Mouse (Mus musculus) intestine, embryonic 16.5 days (tissue): ENCODE measurements around the gene Emg1. TPM values are rescaled to one million over a fixed set of nuclear protein-coding genes. Genes with fewer than 3 reads are reported as not detected.

Source experiments
- ATAC-seq: fragments of 200-750 bp; cut with Nextera tagmentation; 2 replicates; pipeline ENCODE4 v1.8.0; 2017; ENCODE audit warnings: moderate TSS enrichment, moderate library complexity
- H3K27ac ChIP-seq: fragments of 300-500 bp; sonication (generic); 2 replicates; pipeline ENCODE4 v1.5.1; 2014; ENCODE audit warnings: mild to moderate bottlenecking, low read length
- H3K27me3 ChIP-seq: fragments of 300-500 bp; sonication (generic); replicated peaks from 2 replicates; pipeline ENCODE4 v1.6.1; 2014; ENCODE audit warnings: low read length, control low read depth, mixed read lengths; ENCODE audit not compliant: control insufficient read depth, insufficient read depth
- H3K36me3 ChIP-seq: fragments of 300-500 bp; sonication (generic); 2 replicates; pipeline ENCODE4 v1.6.1; 2014; ENCODE audit warnings: low read length, control low read depth; ENCODE audit not compliant: control insufficient read depth, insufficient read depth
- H3K4me1 ChIP-seq: fragments of 300-500 bp; sonication (generic); 2 replicates; pipeline ENCODE4 v1.6.1; 2014; ENCODE audit warnings: low read length, control low read depth, mixed read lengths; ENCODE audit not compliant: control insufficient read depth, insufficient read depth
- H3K4me2 ChIP-seq: fragments of 300-500 bp; sonication (generic); 2 replicates; pipeline ENCODE4 v1.6.1; 2014; ENCODE audit warnings: low read depth, low read length, control low read depth
- H3K4me3 ChIP-seq: fragments of 300-500 bp; sonication (generic); 2 replicates; pipeline ENCODE4 v1.5.1; 2014; ENCODE audit warnings: mild to moderate bottlenecking, low read length
- H3K9ac ChIP-seq: fragments of 300-500 bp; sonication (generic); 2 replicates; pipeline ENCODE4 v1.6.1; 2014; ENCODE audit warnings: low read depth, low read length
- H3K9me3 ChIP-seq: fragments of 300-500 bp; sonication (generic); 2 replicates; pipeline ENCODE4 v1.6.1; 2016; ENCODE audit warnings: low read length, control low read depth; ENCODE audit not compliant: control insufficient read depth
- WGBS: fragments of 180-500 bp; shearing (Covaris S2); extraction: QIAGEN DNeasy Blood & Tissue Kit; methylation state at CpG from one replicate; pipeline ENCODE4 v1.1.7; 2014; 5-methylcytosine and 5-hydroxymethylcytosine counted together
- polyA plus RNA-seq: library from polyadenylated mRNA; unstranded; fragments of >200 nt; fragmentation: Nextera tagmentation; extraction: Ambion mirVana; gene quantifications from 2 replicates; pipeline ENCODE4 v1.2.1, GENCODE M21; 2015

Emg1 gene
- 202 and 222 TPM in 2 replicates for polyA plus RNA-seq

GRCm38 (mm10) chr6:124711824-124712782, at the start of gene Emg1, which contains the start of gene Phb2:
Gene Emg1 (minus strand): TSS chr6:124712178.
Gene Phb2 (plus strand): TSS chr6:124712336.
- ATAC-seq: peak; percentile 96
- WGBS: under 1% methylated on average over 73 of the region's 76 CpGs

GRCm38 (mm10) chr6:124759259-124759658, 47.3 kb upstream of the Emg1 start:
- ATAC-seq: peak; percentile 16
- H3K9me3 ChIP-seq: no peaks in the 10 kb centered on the region
- H3K27me3 ChIP-seq: no peaks in the 10 kb centered on the region
- 3% methylated on average over 5 of the region's 5 CpGs for WGBS
- peak overlapping the region; percentile 93 for H3K27ac ChIP-seq
- H3K4me2 ChIP-seq: peak overlapping the region; percentile 78; the same call in 1 of the 2 replicates
- H3K36me3 ChIP-seq: no peaks in the 10 kb centered on the region
- H3K4me3 ChIP-seq: peak overlapping the region; percentile 2; the same call in 1 of the 2 replicates
- H3K9ac ChIP-seq: peak overlapping the region; percentile 93
- peaks cover 29% of the 10 kb centered on the region for H3K4me1 ChIP-seq

More at GRCm38 (mm10) chr6:124711824-124712782, at the start of gene Emg1, which contains the start of gene Phb2:
- Histone ChIP-seq H3K9me3 (no peaks in the 10 kb centered on the region), H3K4me3 (peak within 1 kb of the TSS; percentile 95), H3K9ac (peak within 1 kb of the TSS; percentile 96), H3K27ac (peak within 1 kb of the TSS; percentile 94), H3K27me3 (no peaks in the 10 kb centered on the region), H3K36me3 (peaks cover 9% of the 10 kb centered on the region), H3K4me2 (peak within 1 kb of the TSS; percentile 85), H3K4me1 (peaks cover 35% of the 10 kb centered on the region)

GRCm38 (mm10) chr6:124758849-124759232, 46.9 kb upstream of the Emg1 start:
- 45% methylated on average over 2 of the region's 2 CpGs for WGBS
- Histone ChIP-seq H3K27ac (peak overlapping the region; percentile 93), H3K9ac (peak overlapping the region; percentile 93), H3K4me3 (peak overlapping the region; percentile 2; the same call in 1 of the 2 replicates), H3K9me3 (no peaks in the 10 kb centered on the region), H3K36me3 (no peaks in the 10 kb centered on the region), H3K4me1 (peaks cover 33% of the 10 kb centered on the region), H3K27me3 (no peaks in the 10 kb centered on the region), H3K4me2 (peak overlapping the region; percentile 78)
- ATAC-seq: no peak

GRCm38 (mm10) chr6:124757909-124758848, 46.2 kb upstream of the Emg1 start:
- no peaks in the 10 kb centered on the region for H3K27me3 ChIP-seq
- H3K4me2 ChIP-seq: peak overlapping the region; percentile 78
- H3K9me3 ChIP-seq: no peaks in the 10 kb centered on the region
- ATAC-seq: peak; percentile 12; the same call in 1 of the 2 replicates
- peaks cover 39% of the 10 kb centered on the region for H3K4me1 ChIP-seq
- 40% methylated on average over 5 of the region's 5 CpGs for WGBS
- H3K9ac ChIP-seq: peak overlapping the region; percentile 93
- H3K36me3 ChIP-seq: no peaks in the 10 kb centered on the region
- peak overlapping the region; percentile 93 for H3K27ac ChIP-seq
- peak overlapping the region; percentile 75 for H3K4me3 ChIP-seq

- no peaks in the 10 kb centered on the region for H3K36me3 ChIP-seq
- ATAC-seq: no peak
- H3K27ac ChIP-seq: peak overlapping the region; percentile 93
- H3K9me3 ChIP-seq: no peaks in the 10 kb centered on the region
- peak overlapping the region; percentile 78 for H3K4me2 ChIP-seq
- H3K9ac ChIP-seq: peak overlapping the region; percentile 93
- WGBS: 12% methylated on average over 5 of the region's 5 CpGs
- H3K27me3 ChIP-seq: no peaks in the 10 kb centered on the region
- peaks cover 42% of the 10 kb centered on the region for H3K4me1 ChIP-seq
- H3K4me3 ChIP-seq: peak overlapping the region; percentile 75
These were observed 45.4 kb upstream of the Emg1 start for GRCm38 (mm10) chr6:124757351-124757880.

- no peaks in the 10 kb centered on the region for H3K9me3 ChIP-seq
- H3K36me3 ChIP-seq: no peaks in the 10 kb centered on the region
- no peaks in the 10 kb centered on the region for H3K27me3 ChIP-seq
- peak; percentile 81 for ATAC-seq
- 2% methylated on average over 48 of the region's 54 CpGs for WGBS
- peak overlapping the region; percentile 93 for H3K27ac ChIP-seq
- H3K4me3 ChIP-seq: peak overlapping the region; percentile 75
- H3K4me2 ChIP-seq: peak overlapping the region; percentile 78
- H3K4me1 ChIP-seq: peaks cover 42% of the 10 kb centered on the region
- peak overlapping the region; percentile 93 for H3K9ac ChIP-seq
These were observed 44.8 kb upstream of the Emg1 start for GRCm38 (mm10) chr6:124756652-124757350.

- Histone ChIP-seq H3K4me1 (peaks cover 45% of the 10 kb centered on the region), H3K4me2 (peak within 1 kb of the TSS; percentile 78), H3K27ac (peak within 1 kb of the TSS; percentile 93), H3K9me3 (no peaks in the 10 kb centered on the region), H3K4me3 (peak within 1 kb of the TSS; percentile 75), H3K9ac (peak within 1 kb of the TSS; percentile 93), H3K27me3 (no peaks in the 10 kb centered on the region), H3K36me3 (no peaks in the 10 kb centered on the region)
- WGBS: 1% methylated on average over 57 of the region's 100 CpGs
- peak; percentile 60 for ATAC-seq
These were observed 44.0 kb upstream of the Emg1 start, which contains the start of the genes Gm45234 and Atn1 for GRCm38 (mm10) chr6:124755831-124756595. Gene Gm45234 (minus strand): TSS chr6:124756021. Gene Atn1 (minus strand): TSS chr6:124756524.

GRCm38 (mm10) chr6:124755306-124755705, 43.3 kb upstream of the Emg1 start:
- peak overlapping the region; percentile 78 for H3K4me2 ChIP-seq
- no peaks in the 10 kb centered on the region for H3K9me3 ChIP-seq
- peak overlapping the region; percentile 75 for H3K4me3 ChIP-seq
- no peak for ATAC-seq
- peaks cover 45% of the 10 kb centered on the region for H3K4me1 ChIP-seq
- 11% methylated on average over 3 of the region's 3 CpGs for WGBS
- H3K36me3 ChIP-seq: no peaks in the 10 kb centered on the region
- peak overlapping the region; percentile 93 for H3K9ac ChIP-seq
- no peaks in the 10 kb centered on the region for H3K27me3 ChIP-seq
- peak overlapping the region; percentile 93 for H3K27ac ChIP-seq
